Mouse (Mus musculus) liver (tissue): ENCODE data around the gene Slc9a3r1.

ENCODE experiments used
- DNase-seq: peaks from one replicate; pipeline ENCODE4 v3.0.0-alpha.2; 2020; ENCODE audit warnings: mixed read lengths

The Slc9a3r1 gene

DNA sequence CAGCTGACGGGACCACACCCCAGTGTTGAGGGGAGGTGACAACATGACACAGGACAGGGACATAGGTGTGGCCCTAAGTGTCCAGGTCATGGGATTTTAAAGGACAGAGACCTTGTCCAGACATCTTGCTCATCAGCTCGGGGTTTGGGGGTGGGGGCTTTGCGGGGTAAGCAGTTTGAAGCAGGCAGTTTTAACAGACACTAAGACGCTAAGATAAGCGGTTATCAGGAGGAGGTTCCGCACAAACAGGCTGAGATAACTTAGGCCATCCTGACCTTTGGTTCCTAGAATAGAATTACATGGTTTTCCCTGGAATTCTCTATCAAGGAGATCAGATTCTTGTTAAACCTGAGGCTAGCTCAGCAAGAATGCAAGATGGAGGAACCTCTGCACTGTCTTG is 31.6 kb downstream of the Slc9a3r1 start:
- DNase-seq: no peak

DNA sequence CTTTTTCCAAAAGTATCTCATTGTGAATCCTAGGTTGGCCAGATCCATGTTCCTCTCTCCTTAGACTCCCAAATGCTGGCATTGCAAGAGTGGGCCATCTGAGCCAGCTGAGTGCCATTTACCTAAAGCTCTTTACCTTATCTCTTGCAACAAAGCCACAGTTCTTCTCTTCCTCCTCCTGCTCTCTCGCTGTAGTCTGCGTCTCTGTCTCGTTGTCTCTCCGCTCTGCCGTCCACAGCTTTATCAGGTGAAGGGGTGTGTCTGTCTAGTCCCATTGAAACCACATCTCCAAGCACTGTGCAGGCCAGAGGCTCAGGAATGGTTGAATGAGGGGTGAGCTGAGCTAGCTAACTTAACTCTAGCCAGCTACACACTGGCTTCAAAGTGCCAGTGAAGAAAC is 32.8 kb downstream of the Slc9a3r1 start:
- DNase-seq: peak; percentile 41

- no peak for DNase-seq
Observed at GRCm38 (mm10) chr11:115197558-115197957, 34.4 kb downstream of the Slc9a3r1 start.

DNA sequence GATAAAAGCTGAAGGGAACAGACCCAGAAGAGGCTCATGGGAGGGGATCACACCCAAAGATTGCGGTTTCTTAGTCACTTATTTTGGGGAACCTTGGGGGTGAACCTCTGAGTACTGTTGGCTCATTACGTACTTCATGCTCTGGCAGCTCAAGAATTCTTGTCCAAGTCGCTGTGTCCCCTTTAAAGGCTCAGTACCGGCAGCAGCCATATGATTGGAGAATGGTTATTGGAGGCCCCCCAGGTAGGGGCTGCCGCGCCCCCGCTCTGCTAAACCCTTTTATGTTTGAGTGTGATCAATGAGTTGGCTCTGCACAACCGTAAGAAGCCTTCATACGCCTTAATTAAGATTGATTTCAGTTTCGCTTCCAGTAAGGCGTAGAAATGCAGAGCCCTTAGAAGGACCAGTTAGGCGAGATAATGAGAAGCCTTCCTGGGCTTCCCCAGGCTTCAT is 35.8 kb downstream of the Slc9a3r1 start:
- no peak for DNase-seq

- DNase-seq: no peak
Observed at GRCm38 (mm10) chr11:115200520-115200919, 37.4 kb downstream of the Slc9a3r1 start.

DNA sequence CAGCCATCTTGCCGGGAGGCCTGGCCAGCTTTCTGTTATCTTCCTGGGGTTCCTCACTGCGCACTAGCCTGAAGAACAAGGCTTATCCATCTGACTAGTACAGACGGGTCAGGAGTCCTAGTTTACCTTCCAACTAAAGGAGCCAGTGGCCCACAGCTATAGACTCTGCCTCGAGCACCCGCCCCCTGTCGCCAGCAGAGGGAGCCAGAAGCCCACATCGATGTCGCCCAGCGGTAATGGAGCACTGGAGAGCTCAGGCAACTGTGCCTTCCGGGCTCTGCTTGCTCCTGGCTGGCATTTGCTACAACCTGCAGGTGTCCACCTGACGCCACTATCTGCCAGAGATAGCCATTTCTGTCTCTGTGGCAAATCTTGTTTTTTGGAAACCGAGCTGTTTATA is 39.2 kb downstream of the Slc9a3r1 start:
- DNase-seq: peak; percentile 76

DNA sequence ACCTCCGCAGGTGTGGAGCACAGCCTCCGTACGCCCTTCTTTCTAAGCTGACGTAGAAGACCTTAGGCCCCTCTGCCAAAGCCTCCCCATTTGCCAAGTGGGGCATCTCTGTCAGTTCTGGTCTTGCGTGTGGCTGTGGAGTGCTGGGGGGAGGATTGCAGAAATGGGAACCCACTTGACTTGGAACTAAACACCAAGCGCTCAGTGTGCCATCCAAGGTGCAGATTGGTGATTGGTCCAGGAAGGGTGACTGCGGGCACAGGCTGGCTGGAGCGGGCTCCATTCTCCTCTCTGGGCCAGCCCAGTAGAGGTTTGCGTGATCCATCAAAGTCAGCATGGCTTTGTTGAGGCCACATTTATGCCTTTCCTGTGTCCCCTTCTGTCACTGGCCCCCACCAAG is 39.6 kb downstream of the Slc9a3r1 start:
- DNase-seq: no peak

GRCm38 (mm10) chr11:115208126-115208525 is 45.0 kb downstream of the Slc9a3r1 start:
- no peak for DNase-seq

DNA sequence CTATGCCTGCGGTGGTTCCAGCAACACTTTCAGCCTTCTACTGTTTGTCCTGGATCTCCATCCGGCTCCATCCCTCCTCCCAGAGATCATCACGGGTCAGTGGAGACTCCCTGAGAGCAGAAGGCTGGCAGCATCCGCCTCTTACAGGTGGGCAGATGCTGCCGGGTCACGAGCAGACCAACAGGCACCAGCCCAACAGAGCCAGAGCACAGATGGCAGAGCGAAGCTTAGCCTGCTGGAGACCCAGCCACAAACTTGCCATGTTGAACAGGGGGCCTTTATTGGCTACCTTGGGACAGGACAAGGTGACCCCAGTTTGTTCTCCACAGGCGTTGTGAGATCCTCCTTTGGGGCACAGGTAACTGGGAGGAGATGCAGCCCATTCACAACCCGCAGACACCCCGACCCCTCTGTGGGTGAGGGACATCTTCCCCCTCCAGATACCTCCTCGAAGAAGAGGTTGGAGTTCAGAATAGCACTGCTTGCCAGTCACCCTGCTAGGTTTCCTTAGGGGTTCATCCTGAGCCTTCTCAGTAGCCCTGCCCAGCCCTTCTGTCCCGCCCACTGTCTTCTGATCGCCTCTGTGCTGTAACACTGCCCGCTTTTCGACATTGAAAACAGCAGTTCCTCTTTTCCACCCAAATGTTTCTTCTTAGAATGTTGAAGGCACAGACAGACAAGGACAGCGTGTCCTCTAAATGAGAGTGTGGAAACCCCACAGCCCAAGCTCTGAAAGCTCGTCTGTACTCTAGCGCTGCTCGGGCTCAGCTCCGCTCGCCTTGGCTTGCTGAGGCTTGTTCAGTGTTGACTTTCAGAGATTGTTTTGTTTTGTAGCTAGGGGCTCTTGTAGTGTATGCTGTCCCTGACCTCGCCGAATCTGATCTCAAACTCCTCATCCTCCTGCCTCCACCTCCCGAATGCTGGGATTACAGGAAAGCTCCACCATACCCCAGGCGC is 45.9 kb downstream of the Slc9a3r1 start:
- no peak for DNase-seq

DNA sequence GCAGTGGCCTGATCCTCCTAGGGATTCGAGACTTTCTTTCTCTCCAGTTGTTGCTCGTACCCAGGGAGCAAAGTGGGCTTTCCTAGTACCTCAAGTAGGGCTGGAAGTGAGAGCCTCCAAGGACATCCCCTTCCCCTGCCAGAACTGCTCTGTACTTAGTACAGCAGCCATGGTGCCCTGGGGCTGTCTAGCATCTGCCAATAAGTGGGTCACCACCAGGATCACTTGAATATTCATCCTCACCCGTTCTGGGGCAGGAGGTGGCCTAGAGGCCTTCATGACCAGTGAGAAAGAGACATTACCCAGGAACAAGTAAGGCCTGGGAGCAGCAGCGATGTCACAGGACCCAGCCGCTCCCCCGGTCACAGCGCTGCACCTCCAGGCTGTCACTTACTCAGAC is 46.8 kb downstream of the Slc9a3r1 start:
- DNase-seq: no peak

DNA sequence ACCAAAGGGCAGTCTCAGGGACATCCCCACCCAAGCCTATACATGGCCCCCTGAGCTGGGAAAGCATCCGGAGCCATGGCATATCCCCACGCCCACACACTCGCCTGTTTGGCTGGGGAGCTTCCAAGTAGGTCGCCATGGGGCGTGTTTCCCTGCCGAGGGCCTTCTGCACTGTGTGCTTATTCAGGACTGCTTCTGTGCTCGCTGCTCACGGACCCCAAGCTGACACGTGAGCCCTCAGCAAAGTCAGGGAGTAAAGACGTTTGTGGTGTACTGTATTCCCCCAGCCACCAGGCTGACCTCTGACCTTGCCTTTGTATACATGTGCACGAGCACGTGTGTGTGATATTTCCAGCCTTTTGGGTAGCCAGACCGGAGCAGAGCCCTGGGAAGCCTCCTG is 49.0 kb downstream of the Slc9a3r1 start:
- DNase-seq: no peak

DNA sequence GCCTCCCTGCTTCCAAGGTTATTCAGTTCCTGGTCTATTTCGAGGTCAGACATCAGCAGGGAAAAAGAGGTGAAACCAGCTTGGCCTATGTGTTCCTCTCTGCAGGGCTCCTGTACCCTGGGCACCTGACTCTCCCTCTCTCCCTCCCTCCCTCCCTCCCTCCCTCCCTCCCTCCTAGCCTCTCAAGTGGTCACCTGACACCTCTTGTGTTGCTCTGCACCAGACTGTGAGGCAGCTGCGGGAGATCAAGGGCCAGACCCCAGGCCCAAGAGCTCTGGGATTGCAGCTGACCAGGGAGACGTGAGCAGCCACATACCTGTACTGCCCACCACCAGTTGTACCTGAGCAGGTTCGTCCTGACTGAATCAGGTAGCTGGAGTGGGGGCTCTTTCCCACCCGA is 52.0 kb downstream of the Slc9a3r1 start:
- DNase-seq: no peak

- DNase-seq: no peak
Observed at GRCm38 (mm10) chr11:115217439-115218410, 54.6 kb downstream of the Slc9a3r1 start.

DNA sequence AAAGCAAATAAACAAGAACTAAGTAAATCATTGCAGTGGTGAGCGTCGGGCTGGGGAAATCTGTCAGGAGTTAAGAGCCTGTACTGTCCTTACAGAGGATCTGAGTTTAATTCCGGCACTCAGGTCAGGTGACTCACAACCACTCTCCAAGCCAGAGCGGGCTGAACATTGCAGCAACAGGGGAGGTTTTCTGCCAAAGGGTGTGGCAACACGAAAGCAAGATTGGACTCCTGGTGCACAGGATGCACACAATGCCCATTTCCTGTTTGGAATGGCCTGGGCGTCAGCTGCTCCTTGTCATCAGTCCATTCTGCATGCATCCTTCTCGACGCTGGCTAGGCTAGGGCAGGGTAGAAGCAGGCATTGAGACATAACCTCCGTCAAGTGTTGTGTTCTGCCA is 56.1 kb downstream of the Slc9a3r1 start:
- no peak for DNase-seq

DNA sequence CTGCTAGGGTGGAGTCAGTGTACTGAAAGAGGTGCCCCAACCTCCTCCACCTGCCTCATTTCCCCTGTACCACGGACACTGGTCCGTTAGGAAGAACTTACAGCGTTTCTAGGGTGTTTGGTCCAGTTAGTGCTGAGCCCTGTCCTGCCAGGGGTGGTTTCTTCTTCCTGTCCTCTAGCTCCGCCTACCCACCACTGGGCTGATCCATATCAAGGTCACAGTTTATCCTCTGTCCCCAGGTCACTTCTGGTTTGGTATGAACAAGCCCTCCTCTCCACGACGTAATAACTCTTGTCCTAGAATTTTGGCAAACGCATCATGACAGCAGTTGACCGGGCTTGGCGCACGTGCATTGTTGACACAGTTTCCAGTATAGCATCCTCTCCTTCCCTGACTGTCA is 56.5 kb downstream of the Slc9a3r1 start:
- DNase-seq: no peak

- DNase-seq: no peak
Observed at GRCm38 (mm10) chr11:115222077-115222476, 58.9 kb downstream of the Slc9a3r1 start.

GRCm38 (mm10) chr11:115222570-115222969 is 59.4 kb downstream of the Slc9a3r1 start:
- no peak for DNase-seq

GRCm38 (mm10) chr11:115223451-115223850 is 60.3 kb downstream of the Slc9a3r1 start:
- no peak for DNase-seq

DNA sequence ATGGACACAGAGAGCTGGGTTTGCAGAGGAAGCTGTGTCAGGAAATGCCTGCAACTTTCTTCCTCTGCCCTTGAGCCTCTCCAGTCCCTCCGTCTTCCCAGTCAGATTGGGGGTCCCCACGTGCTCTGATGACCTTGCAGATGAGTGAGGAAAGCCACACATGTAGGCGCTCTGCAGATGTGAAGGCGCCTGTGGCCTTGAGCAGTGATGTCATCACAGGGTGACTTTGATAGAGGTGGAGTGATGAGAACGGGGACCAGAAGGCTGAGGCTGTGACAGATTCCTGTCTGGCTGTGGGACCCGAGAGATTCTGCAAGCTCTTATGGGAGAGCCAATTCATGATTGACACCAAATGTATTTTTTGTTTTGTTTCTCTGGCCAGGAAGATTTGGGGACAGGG is 60.7 kb downstream of the Slc9a3r1 start:
- no peak for DNase-seq

DNA sequence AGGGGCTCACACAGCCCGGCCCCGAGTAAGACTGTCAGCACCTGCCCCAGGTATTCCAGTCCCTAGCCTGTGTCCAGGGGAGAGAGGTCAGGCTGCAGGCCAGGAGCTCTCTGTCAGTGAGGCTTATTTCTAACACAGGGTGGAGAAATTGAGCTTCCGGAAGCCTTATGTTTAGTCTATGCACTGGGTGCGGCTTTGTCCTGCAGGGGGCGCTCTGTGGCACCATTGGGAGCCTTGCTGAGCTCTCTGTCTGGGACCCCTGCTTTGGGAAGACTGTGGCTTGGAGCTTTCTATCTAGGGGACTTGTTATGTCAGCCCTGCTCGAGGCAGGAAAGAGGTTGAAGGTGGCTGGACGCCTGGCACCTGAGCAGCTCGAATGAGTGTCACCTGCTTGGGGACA is 61.7 kb downstream of the Slc9a3r1 start:
- peak; percentile 67 for DNase-seq

GRCm38 (mm10) chr11:115225301-115225700 is 62.2 kb downstream of the Slc9a3r1 start:
- DNase-seq: no peak

- peak; percentile 35 for DNase-seq
Observed at GRCm38 (mm10) chr11:115226811-115227491, 63.8 kb downstream of the Slc9a3r1 start.

DNA sequence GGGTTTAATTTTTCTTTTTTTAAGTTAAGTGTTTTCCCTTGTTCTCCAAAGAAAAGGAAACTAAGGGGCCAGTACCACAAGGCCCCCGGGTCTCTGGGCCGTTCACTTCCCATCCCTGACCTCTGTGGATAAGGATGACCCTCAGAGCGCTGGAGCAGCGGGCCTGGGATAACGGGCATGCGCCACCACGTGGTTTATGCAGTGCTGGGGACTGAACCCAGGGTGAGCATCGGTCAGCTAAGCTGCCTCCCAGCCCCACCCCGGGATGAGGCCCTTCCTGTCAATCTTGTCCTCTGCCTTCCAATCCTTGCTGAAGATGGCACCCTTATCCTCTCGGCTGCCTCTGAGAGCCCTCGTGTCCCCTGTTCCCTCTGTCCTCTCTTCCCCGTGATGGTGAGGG is 64.5 kb downstream of the Slc9a3r1 start:
- DNase-seq: no peak
